Mouse (Mus musculus) E14TG2a.4 (cell line): Measurements from ENCODE around the gene Slc16a6.

Experiments used
- CTCF ChIP-seq: conservative IDR thresholded peaks from 2 replicates; pipeline ENCODE4 v1.5.1; 2014; ENCODE audit warnings: low read length
- NANOG ChIP-seq: IDR thresholded peaks from 2 replicates; pipeline ENCODE4 v1.6.1; 2014; ENCODE audit warnings: borderline replicate concordance, low read length, mixed read lengths

- TF ChIP-seq CTCF = no peak
- no peak for TF ChIP-seq NANOG
Measured at GRCm38 (mm10) chr11:109512995-109513675, 39.7 kb upstream of the Slc16a6 start.
